15 mouse cellular contexts compared by ENCODE assay signal in genomic region chr1:75570403-75570802, GRCm38 (mm10).
"Had no signal": no experiment of that assay in that cellular context is flagged by ENCODE, and none has a peak within 500 bp of the region (broad histone marks: within the 10 kb centered on the region; RNA-seq: fewer than 3 reads in every experiment).

No protein-coding gene starts in this region.

- ATAC-seq: midbrain, embryonic 15.5 days had no signal

- H3K27ac ChIP-seq: limb, embryonic 13.5 days; liver, embryonic 14.5 days; midbrain, embryonic 15.5 days; neural tube, embryonic 13.5 days had no signal

- H3K36me3 ChIP-seq: limb, embryonic 13.5 days; midbrain, embryonic 15.5 days; neural tube, embryonic 13.5 days had no signal

- H3K4me3 ChIP-seq: limb, embryonic 13.5 days; megakaryocyte, embryonic 14.5 days; midbrain, embryonic 15.5 days; neural tube, embryonic 13.5 days had no signal

- H3K9me3 ChIP-seq: limb, embryonic 13.5 days; midbrain, embryonic 15.5 days; neural tube, embryonic 13.5 days had no signal

- H3K4me1 ChIP-seq: limb, embryonic 13.5 days; midbrain, embryonic 15.5 days had no signal

- H3K9ac ChIP-seq: limb, embryonic 13.5 days; liver, embryonic 14.5 days; midbrain, embryonic 15.5 days; neural tube, embryonic 13.5 days had no signal

- DNase-seq: kidney, postnatal 10 days; left cerebral cortex, postnatal 4 days; lung, adult 18-20 months; lung, postnatal 4 days; retina, postnatal 1 day; right cerebral cortex, postnatal 4 days; spleen, adult 18-20 months; thymus, adult 18-20 months; thymus, postnatal 14 days had no signal

- H3K27me3 ChIP-seq: limb, embryonic 13.5 days; midbrain, embryonic 15.5 days; neural tube, embryonic 13.5 days had no signal

- H3K4me2 ChIP-seq: limb, embryonic 13.5 days; midbrain, embryonic 11.5 days; midbrain, embryonic 15.5 days; neural tube, embryonic 13.5 days had no signal
